Mouse (Mus musculus) heart, embryonic 11.5 days (tissue): Measurements from ENCODE around the gene Spg21. TPM values are rescaled to one million over a fixed set of nuclear protein-coding genes. Genes with fewer than 3 reads are reported as not detected.

Experiments used
- ATAC-seq: fragments of 200-750 bp; cut with Nextera tagmentation; replicated peaks from 2 replicates; pipeline ENCODE4 v1.8.0; 2017; ENCODE audit warnings: moderate library complexity; ENCODE audit not compliant: insufficient number of reproducible peaks, low FRiP score, low TSS enrichment
- H3K27ac ChIP-seq: fragments of 300-500 bp; sonication (generic); 2 replicates; pipeline ENCODE4 v1.5.1; 2014; ENCODE audit warnings: mild to moderate bottlenecking, low read depth, low read length
- H3K27me3 ChIP-seq: fragments of 300-500 bp; sonication (generic); 2 replicates; pipeline ENCODE4 v1.6.1; 2014; ENCODE audit warnings: mild to moderate bottlenecking, low read length, mixed read lengths; ENCODE audit not compliant: control insufficient read depth, insufficient read depth
- H3K36me3 ChIP-seq: fragments of 300-500 bp; sonication (generic); 2 replicates; pipeline ENCODE4 v1.6.1; 2014; ENCODE audit warnings: mild to moderate bottlenecking, low read length, moderate library complexity, mixed read lengths; ENCODE audit not compliant: control insufficient read depth, insufficient read depth
- H3K4me1 ChIP-seq: fragments of 300-500 bp; sonication (generic); 2 replicates; pipeline ENCODE4 v1.6.1; 2014; ENCODE audit warnings: low read length; ENCODE audit not compliant: control insufficient read depth, insufficient read depth
- H3K4me2 ChIP-seq: fragments of 300-500 bp; sonication (generic); 2 replicates; pipeline ENCODE4 v1.6.1; 2014; ENCODE audit warnings: mild to moderate bottlenecking, moderate library complexity
- H3K4me3 ChIP-seq: fragments of 300-500 bp; sonication (generic); 2 replicates; pipeline ENCODE4 v1.5.1; 2014; ENCODE audit warnings: low read depth, low read length
- H3K9ac ChIP-seq: fragments of 300-500 bp; sonication (generic); 2 replicates; pipeline ENCODE4 v1.6.1; 2014; ENCODE audit warnings: mild to moderate bottlenecking, low read depth, low read length, moderate library complexity
- H3K9me3 ChIP-seq: fragments of 300-500 bp; sonication (generic); replicated peaks from 2 replicates; pipeline ENCODE4 v1.6.1; 2016; ENCODE audit warnings: low read length; ENCODE audit not compliant: control insufficient read depth
- WGBS: fragments of 180-500 bp; shearing (Covaris S2); extraction: QIAGEN DNeasy Blood & Tissue Kit; methylation state at CpG from one replicate; pipeline ENCODE4 v1.1.7; 2014; ENCODE audit not compliant: insufficient replicate concordance; 5-methylcytosine and 5-hydroxymethylcytosine counted together
- polyA plus RNA-seq: library from polyadenylated mRNA; unstranded; fragments of >200 nt; fragmentation: Nextera tagmentation; extraction: Ambion mirVana; gene quantifications from 2 replicates; pipeline ENCODE4 v1.2.1, GENCODE M21; 2014

Spg21 gene
- polyA plus RNA-seq, 1 experiment from 2014 or later = 62.6 TPM

DNA sequence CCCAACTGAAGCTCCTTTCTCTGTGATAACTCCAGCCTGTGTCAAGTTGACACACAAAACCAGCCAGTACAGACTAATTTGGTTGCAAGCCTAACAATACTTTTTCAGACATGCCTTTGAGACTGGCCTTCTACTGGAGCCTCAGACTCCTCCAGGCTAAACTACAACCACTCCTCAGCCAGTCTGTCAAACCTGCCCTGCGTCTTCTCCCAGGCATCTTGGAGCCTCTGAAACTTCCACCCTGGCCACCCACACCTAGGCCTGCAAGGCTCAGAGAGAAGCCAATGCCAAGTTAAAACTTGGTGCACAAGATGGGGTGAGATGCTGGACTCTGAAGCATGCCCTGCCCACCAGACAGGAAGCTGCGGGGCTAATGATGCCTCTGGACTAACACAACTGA, 31.6 kb downstream of the Spg21 start:
- no peaks in the 10 kb centered on the region; the same call in none of the 2 replicates for H3K36me3 ChIP-seq
- H3K9ac ChIP-seq = no peak overlapping the region
- no peaks in the 10 kb centered on the region for H3K9me3 ChIP-seq
- H3K4me2 ChIP-seq = no peak overlapping the region
- no peak overlapping the region for H3K4me3 ChIP-seq
- H3K27me3 ChIP-seq = no peaks in the 10 kb centered on the region
- ATAC-seq = no peak
- 72% methylated on average over 2 of the region's 2 CpGs for WGBS
- H3K4me1 ChIP-seq = no peaks in the 10 kb centered on the region
- H3K27ac ChIP-seq = no peak overlapping the region

GRCm38 (mm10) chr9:65492851-65493250, 32.1 kb downstream of the Spg21 start:
- Histone ChIP-seq H3K27ac (no peak overlapping the region), H3K27me3 (no peaks in the 10 kb centered on the region), H3K9me3 (no peaks in the 10 kb centered on the region), H3K4me2 (no peak overlapping the region), H3K9ac (no peak overlapping the region), H3K4me3 (no peak overlapping the region), H3K36me3 (no peaks in the 10 kb centered on the region; the same call in 1 of the 2 replicates), H3K4me1 (no peaks in the 10 kb centered on the region)
- WGBS = 89% methylated on average over 4 of the region's 4 CpGs
- ATAC-seq = no peak

- 54% methylated on average over 8 of the region's 8 CpGs for WGBS
- no peaks in the 10 kb centered on the region for H3K36me3 ChIP-seq
- no peak overlapping the region for H3K4me2 ChIP-seq
- H3K27ac ChIP-seq = no peak overlapping the region
- H3K9me3 ChIP-seq = no peaks in the 10 kb centered on the region
- H3K4me3 ChIP-seq = no peak overlapping the region
- ATAC-seq = no peak
- H3K9ac ChIP-seq = no peak overlapping the region
- no peaks in the 10 kb centered on the region for H3K4me1 ChIP-seq
- no peaks in the 10 kb centered on the region for H3K27me3 ChIP-seq
Measured at GRCm38 (mm10) chr9:65502146-65502545, 41.4 kb downstream of the Spg21 start.

DNA sequence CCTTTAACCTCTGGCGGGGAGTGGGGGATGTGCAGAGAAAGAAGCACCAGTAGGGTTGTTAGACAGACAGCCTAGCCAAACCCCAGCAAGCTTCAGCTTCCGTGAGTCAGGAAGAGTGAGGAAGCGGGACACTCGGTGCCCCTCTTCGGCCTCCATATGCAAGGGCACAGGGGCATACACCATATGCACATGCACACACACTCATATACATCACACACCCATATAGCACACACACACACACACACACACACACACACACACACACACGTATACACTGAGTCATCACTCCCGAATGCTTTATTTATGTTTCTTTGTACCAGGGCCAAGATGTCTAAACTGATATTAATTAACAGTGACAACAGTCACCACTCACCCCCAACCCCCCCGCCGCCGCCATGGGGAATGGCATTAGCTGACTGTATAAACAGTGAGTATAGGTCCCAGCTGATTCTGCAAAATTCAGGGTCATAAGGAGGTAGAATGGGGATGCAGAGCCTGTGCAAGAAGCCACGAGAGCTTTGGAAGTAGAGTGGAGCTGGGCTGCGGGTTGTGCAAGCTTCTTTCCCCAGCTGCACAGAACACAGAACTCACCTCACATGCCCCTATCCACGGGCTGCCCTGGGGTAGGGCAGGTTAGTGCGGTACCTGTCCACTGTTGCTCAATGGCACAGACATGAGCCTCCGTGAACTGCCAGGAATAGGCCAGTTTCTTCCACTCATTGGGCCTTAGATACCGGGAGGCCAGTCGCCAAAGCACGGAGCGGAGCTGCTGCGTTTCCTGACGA, 42.2 kb downstream of the Spg21 start:
- Histone ChIP-seq H3K9ac (no peak overlapping the region), H3K27ac (no peak overlapping the region), H3K4me3 (no peak overlapping the region), H3K9me3 (no peaks in the 10 kb centered on the region), H3K27me3 (no peaks in the 10 kb centered on the region), H3K4me2 (no peak overlapping the region), H3K36me3 (no peaks in the 10 kb centered on the region), H3K4me1 (no peaks in the 10 kb centered on the region)
- ATAC-seq = no peak
- WGBS = 78% methylated on average over 21 of the region's 21 CpGs

DNA sequence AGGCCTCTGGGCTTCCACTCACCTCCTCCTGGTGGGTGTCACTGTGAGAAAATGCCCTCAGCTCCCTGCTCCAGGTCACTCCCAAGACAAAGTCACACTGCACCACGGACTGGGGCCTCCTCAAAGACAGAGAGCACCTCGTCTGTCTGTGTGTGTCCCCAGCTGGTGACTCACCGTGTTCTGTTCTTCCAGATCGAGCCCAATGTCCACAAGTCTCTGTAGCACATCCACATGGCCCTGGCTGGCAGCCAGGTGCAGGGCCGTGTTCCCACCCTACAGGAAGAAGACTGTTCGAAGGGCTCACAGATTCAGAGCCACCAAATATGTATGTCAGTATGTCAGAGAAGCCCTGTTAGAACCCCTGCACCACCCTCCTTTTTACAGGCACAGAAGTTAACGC, 47.7 kb downstream of the Spg21 start:
- H3K27ac ChIP-seq = no peak overlapping the region
- H3K9ac ChIP-seq = no peak overlapping the region
- ATAC-seq = no peak
- no peaks in the 10 kb centered on the region for H3K9me3 ChIP-seq
- no peak overlapping the region for H3K4me3 ChIP-seq
- no peaks in the 10 kb centered on the region for H3K4me1 ChIP-seq
- no peaks in the 10 kb centered on the region for H3K27me3 ChIP-seq
- H3K36me3 ChIP-seq = no peaks in the 10 kb centered on the region
- 50% methylated on average over 7 of the region's 7 CpGs for WGBS
- no peak overlapping the region for H3K4me2 ChIP-seq

GRCm38 (mm10) chr9:65512520-65512919, 51.8 kb downstream of the Spg21 start:
- no peaks in the 10 kb centered on the region for H3K27me3 ChIP-seq
- no peak overlapping the region for H3K9ac ChIP-seq
- WGBS = 70% methylated on average over 3 of the region's 3 CpGs
- no peak overlapping the region for H3K4me2 ChIP-seq
- H3K9me3 ChIP-seq = no peaks in the 10 kb centered on the region
- H3K27ac ChIP-seq = no peak overlapping the region
- no peak for ATAC-seq
- no peaks in the 10 kb centered on the region for H3K4me1 ChIP-seq
- no peaks in the 10 kb centered on the region for H3K36me3 ChIP-seq
- no peak overlapping the region for H3K4me3 ChIP-seq

DNA sequence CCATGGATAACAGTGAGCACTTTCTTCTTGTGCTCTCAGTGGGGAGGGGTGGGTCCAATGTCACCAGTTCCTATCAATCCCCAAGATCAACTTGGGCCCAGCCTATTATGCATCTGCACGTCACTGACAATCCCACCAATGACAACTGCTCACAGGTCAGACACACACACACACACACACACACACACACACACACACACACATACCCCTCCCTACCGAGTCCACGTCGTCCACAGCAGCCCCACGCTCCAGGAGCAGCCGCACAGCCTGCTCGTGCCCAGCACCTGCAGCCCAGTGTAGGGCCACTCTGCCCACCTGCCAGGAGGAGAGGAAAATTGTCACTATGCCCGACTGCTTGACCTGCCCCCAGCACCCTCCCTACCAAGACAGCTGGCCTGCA, 53.7 kb downstream of the Spg21 start:
- no peaks in the 10 kb centered on the region for H3K4me1 ChIP-seq
- H3K4me3 ChIP-seq = no peak overlapping the region
- H3K27me3 ChIP-seq = no peaks in the 10 kb centered on the region
- no peak for ATAC-seq
- 76% methylated on average over 8 of the region's 8 CpGs for WGBS
- H3K9ac ChIP-seq = no peak overlapping the region
- H3K9me3 ChIP-seq = no peaks in the 10 kb centered on the region
- H3K4me2 ChIP-seq = no peak overlapping the region
- no peaks in the 10 kb centered on the region for H3K36me3 ChIP-seq
- no peak overlapping the region for H3K27ac ChIP-seq

GRCm38 (mm10) chr9:65514851-65515261, 54.1 kb downstream of the Spg21 start:
- no peaks in the 10 kb centered on the region for H3K4me1 ChIP-seq
- no peaks in the 10 kb centered on the region for H3K9me3 ChIP-seq
- no peak for ATAC-seq
- no peak overlapping the region for H3K9ac ChIP-seq
- H3K27me3 ChIP-seq = no peaks in the 10 kb centered on the region
- no peaks in the 10 kb centered on the region for H3K36me3 ChIP-seq
- no peak overlapping the region for H3K27ac ChIP-seq
- no peak overlapping the region for H3K4me2 ChIP-seq
- WGBS = 50% methylated on average over 3 of the region's 3 CpGs
- no peak overlapping the region for H3K4me3 ChIP-seq
